Mouse (Mus musculus) G1E (cell line): ENCODE data around the gene Actl11. TPM values are rescaled to one million over a fixed set of nuclear protein-coding genes. Genes with fewer than 3 reads are reported as not detected.

Experiments
- ATAC-seq: 2 replicates; pipeline ENCODE4 v1.8.0; 2016; ENCODE audit warnings: mild to moderate bottlenecking; ENCODE audit not compliant: insufficient number of reproducible peaks, poor library complexity, low FRiP score, severe bottlenecking; ENCODE audit errors: extremely low read depth
- DNase-seq: peaks from one replicate; pipeline ENCODE4 v3.0.0; 2012; ENCODE audit warnings: low spot score
- H3K27me3 ChIP-seq: 2 replicates; pipeline ENCODE4 v1.6.1; 2012; ENCODE audit warnings: mild to moderate bottlenecking, low read length, inconsistent platforms; ENCODE audit not compliant: insufficient read depth
- H3K36me3 ChIP-seq: replicated peaks from 2 replicates; pipeline ENCODE3; 2012; ENCODE audit warnings: mild to moderate bottlenecking, inconsistent platforms
- H3K4me1 ChIP-seq: 2 replicates; pipeline ENCODE4 v1.6.1; 2012; ENCODE audit warnings: low read depth, low read length, inconsistent platforms, mixed read lengths; ENCODE audit not compliant: insufficient read depth
- H3K4me3 ChIP-seq: 2 replicates; pipeline ENCODE4 v1.5.1; 2012; ENCODE audit warnings: low read depth, mild to moderate bottlenecking, inconsistent platforms, low read length, moderate library complexity, mixed read lengths
- H3K9me3 ChIP-seq: replicated peaks from 2 replicates; pipeline ENCODE4 v1.6.1; 2012; ENCODE audit warnings: inconsistent platforms
- CTCF ChIP-seq: IDR thresholded peaks from 2 replicates; pipeline ENCODE4 v1.5.1; 2012; ENCODE audit warnings: low read depth, low read length, inconsistent platforms, mixed read lengths
- GATA1 ChIP-seq: IDR thresholded peaks from 2 replicates; pipeline ENCODE4 v1.6.1; 2012; ENCODE audit warnings: borderline replicate concordance, low read length, inconsistent platforms, mixed read lengths
- GATA2 ChIP-seq: IDR thresholded peaks from 2 replicates; pipeline ENCODE4 v1.6.1; 2012; ENCODE audit warnings: low read depth, low read length, inconsistent platforms, borderline replicate concordance
- POLR2AphosphoS5 ChIP-seq: IDR thresholded peaks from 2 replicates; pipeline ENCODE4 v1.6.1; 2012; ENCODE audit warnings: low read depth, low read length, inconsistent platforms; ENCODE audit not compliant: insufficient replicate concordance
- TAL1 ChIP-seq: conservative IDR thresholded peaks from 2 replicates; pipeline ENCODE4 v1.6.1; 2012; ENCODE audit warnings: low read depth, low read length, inconsistent platforms, mixed read lengths
- polyA plus RNA-seq: library from polyadenylated mRNA; stranded (reverse); fragments of >175 nt; gene quantifications from 2 replicates; pipeline ENCODE4 v1.2.3, GENCODE M21; 2012
- total RNA-seq, 2 experiments: library from RNA; stranded (forward) in 1 of 2; stranded (reverse) in 1 of 2; fragments of 200-1000 nt in 1 of 2; fragments of >200 nt in 1 of 2; fragmentation: Nextera tagmentation in 1 of 2; gene quantifications; 2 replicates each; pipeline ENCODE4 v1.2.3; 2014 to 2017

The Actl11 gene
- total and polyA plus RNA-seq, 3 experiments: 0.11 TPM; not detected in 2

- peaks cover 14% of the 10 kb centered on the region; the same call in 1 of the 2 replicates for H3K4me1 ChIP-seq
- ATAC-seq (no peak), DNase-seq (no peak)
- H3K36me3 ChIP-seq: peaks cover 99% of the 10 kb centered on the region
- H3K9me3 ChIP-seq: no peaks in the 10 kb centered on the region
- no peaks in the 10 kb centered on the region for H3K27me3 ChIP-seq
- TF ChIP-seq POLR2AphosphoS5 (no peak), GATA1 (no peak), CTCF (no peak)
- no peak overlapping the region for H3K4me3 ChIP-seq
Observed at GRCm38 (mm10) chr9:107962916-107963315, 34.6 kb downstream of the Actl11 start.

GRCm38 (mm10) chr9:107963700-107964099, 35.4 kb downstream of the Actl11 start:
- peaks cover 99% of the 10 kb centered on the region for H3K36me3 ChIP-seq

GRCm38 (mm10) chr9:107964681-107965080, 36.4 kb downstream of the Actl11 start:
- ATAC-seq: no peak
- TF ChIP-seq POLR2AphosphoS5 (no peak), CTCF (no peak), TAL1 (no peak), GATA2 (no peak), GATA1 (no peak)
- Histone ChIP-seq H3K27me3 (no peaks in the 10 kb centered on the region), H3K36me3 (peaks cover 99% of the 10 kb centered on the region), H3K4me1 (peaks cover 14% of the 10 kb centered on the region; the same call in 1 of the 2 replicates), H3K9me3 (no peaks in the 10 kb centered on the region), H3K4me3 (no peak overlapping the region)
- no peak for DNase-seq

More at GRCm38 (mm10) chr9:107963700-107964099, 35.4 kb downstream of the Actl11 start:
- H3K27me3 ChIP-seq: no peaks in the 10 kb centered on the region
- H3K4me3 ChIP-seq: no peak overlapping the region
- ATAC-seq (0 out of 2 replicates have a peak, but pooled peaks have one; percentile 8), DNase-seq (peak; percentile 74)
- TF ChIP-seq POLR2AphosphoS5 (no peak), GATA2 (no peak), GATA1 (no peak), CTCF (peak; percentile 92)
- peaks cover 14% of the 10 kb centered on the region; the same call in 1 of the 2 replicates for H3K4me1 ChIP-seq
- no peaks in the 10 kb centered on the region for H3K9me3 ChIP-seq

DNA sequence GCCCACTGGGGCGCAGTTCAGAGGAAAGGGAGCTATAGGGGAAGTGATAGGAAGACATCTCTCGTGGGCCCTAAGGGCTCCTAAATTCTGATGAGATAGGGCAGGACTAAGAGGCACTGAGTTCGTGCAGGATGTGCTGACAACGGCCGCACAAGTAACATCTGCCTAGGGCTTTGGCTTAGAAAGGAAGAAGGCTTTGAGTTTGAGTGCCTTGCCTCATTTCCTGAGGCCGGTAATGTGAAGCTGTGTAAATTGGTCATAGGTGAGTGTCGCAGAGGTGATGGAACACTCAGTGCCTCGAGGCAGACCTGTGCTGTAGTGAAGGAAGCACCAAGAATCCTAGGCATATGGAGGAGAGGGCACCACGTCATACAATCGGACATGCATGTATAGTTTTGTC, 38.4 kb downstream of the Actl11 start:
- H3K36me3 ChIP-seq: peaks cover 99% of the 10 kb centered on the region
- H3K4me3 ChIP-seq: no peak overlapping the region
- H3K27me3 ChIP-seq: no peaks in the 10 kb centered on the region
- DNase-seq: no peak
- H3K4me1 ChIP-seq: peaks cover 27% of the 10 kb centered on the region
- no peak for ATAC-seq
- H3K9me3 ChIP-seq: no peaks in the 10 kb centered on the region
- TF ChIP-seq TAL1 (no peak), GATA1 (no peak), GATA2 (no peak), CTCF (no peak), POLR2AphosphoS5 (no peak)

DNA sequence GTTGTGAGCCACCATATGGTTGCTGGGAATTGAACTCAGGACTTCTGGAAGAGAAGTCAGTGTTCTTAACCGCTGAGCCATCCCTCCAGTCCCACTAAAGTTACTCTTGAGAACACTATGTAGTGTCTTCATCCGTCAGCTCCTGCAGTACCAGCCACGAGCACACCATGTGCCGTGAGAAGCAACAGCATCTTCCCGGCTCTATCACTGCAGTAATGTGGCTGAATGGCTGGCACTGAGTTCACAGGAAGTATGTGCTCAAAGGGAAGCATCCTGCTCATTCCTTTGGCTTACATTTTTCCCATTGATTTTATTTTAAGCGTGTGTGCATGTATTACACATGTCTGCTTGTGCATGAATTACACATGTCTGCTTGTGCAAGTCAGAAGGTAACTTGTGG, 39.2 kb downstream of the Actl11 start:
- no peak for DNase-seq

GRCm38 (mm10) chr9:107968531-107968930, 40.3 kb downstream of the Actl11 start:
- H3K36me3 ChIP-seq: peaks cover 99% of the 10 kb centered on the region
- TF ChIP-seq GATA2: no peak
- no peak for TF ChIP-seq GATA1
- TF ChIP-seq TAL1: no peak
- no peak for TF ChIP-seq CTCF
- no peak for TF ChIP-seq POLR2AphosphoS5
- H3K27me3 ChIP-seq: no peaks in the 10 kb centered on the region
- H3K4me1 ChIP-seq: peaks cover 41% of the 10 kb centered on the region
- no peak for DNase-seq
- no peaks in the 10 kb centered on the region for H3K9me3 ChIP-seq
- no peak for ATAC-seq
- H3K4me3 ChIP-seq: no peak overlapping the region

More for the DNA sequence above, 39.2 kb downstream of the Actl11 start:
- TF ChIP-seq TAL1 (no peak), CTCF (no peak), GATA2 (no peak), POLR2AphosphoS5 (no peak), GATA1 (no peak)
- Histone ChIP-seq H3K27me3 (no peaks in the 10 kb centered on the region), H3K36me3 (peaks cover 99% of the 10 kb centered on the region), H3K9me3 (no peaks in the 10 kb centered on the region), H3K4me3 (no peak overlapping the region), H3K4me1 (peaks cover 31% of the 10 kb centered on the region)
- ATAC-seq: no peak

- Histone ChIP-seq H3K4me1 (peaks cover 48% of the 10 kb centered on the region), H3K4me3 (no peak overlapping the region), H3K27me3 (no peaks in the 10 kb centered on the region), H3K36me3 (peaks cover 82% of the 10 kb centered on the region), H3K9me3 (no peaks in the 10 kb centered on the region)
- ATAC-seq: no peak
- no peak for DNase-seq
- TF ChIP-seq CTCF: no peak
- no peak for TF ChIP-seq POLR2AphosphoS5
- no peak for TF ChIP-seq GATA1
- TF ChIP-seq GATA2: no peak
- no peak for TF ChIP-seq TAL1
Observed at GRCm38 (mm10) chr9:107970311-107970710, 42.0 kb downstream of the Actl11 start.
